Comparison of ENCODE assay signal across 21 mouse cellular contexts in genomic region chr8:79145210-79145609, GRCm38 (mm10).
DNase-seq lines count a peak whose midpoint lies in the region; ATAC-seq lines count a peak whose summit lies in the region.
"Had no signal": no experiment of that assay in that cellular context is flagged by ENCODE, and none has a peak within 500 bp of the region (broad histone marks: within the 10 kb centered on the region; RNA-seq: fewer than 3 reads in every experiment).

No protein-coding gene starts in this region.

- H3K9me3 ChIP-seq in hindbrain, embryonic 12.5 days (replicated peaks), result no peaks in the 10 kb centered on the region
- H3K9me3 ChIP-seq in hindbrain, embryonic 10.5 days, result no peaks in the 10 kb centered on the region
- H3K9me3 ChIP-seq in neural tube, embryonic 13.5 days, result no peaks in the 10 kb centered on the region
- no peaks in the 10 kb centered on the region for H3K9me3 ChIP-seq in neural tube, embryonic 14.5 days (ENCODE audit: control insufficient read depth, low read length)
- H3K9me3 ChIP-seq: embryonic facial prominence, embryonic 13.5 days; heart, embryonic 12.5 days; limb, embryonic 13.5 days; liver, embryonic 15.5 days; midbrain, embryonic 12.5 days; stomach, embryonic 15.5 days had no signal

- ATAC-seq in hindbrain, embryonic 12.5 days (ENCODE audit: low FRiP score), result peak; percentile 56; the same call in 1 of the 2 replicates
- ATAC-seq in neural tube, embryonic 13.5 days (ENCODE audit: low read depth), result peak; percentile 71; the same call in 1 of the 2 replicates
- ATAC-seq in neural tube, embryonic 14.5 days (ENCODE audit: low read depth), result peak; percentile 65; the same call in 1 of the 2 replicates

- no peak overlapping the region for H3K27ac ChIP-seq in hindbrain, embryonic 12.5 days
- H3K27ac ChIP-seq in hindbrain, embryonic 10.5 days, result no peak overlapping the region
- peak overlapping the region; percentile 33; the same call in 1 of the 2 replicates for H3K27ac ChIP-seq in neural tube, embryonic 13.5 days (replicated peaks)
- H3K27ac ChIP-seq in neural tube, embryonic 14.5 days (ENCODE audit: low read depth, low read length), result no peak overlapping the region
- H3K27ac ChIP-seq: embryonic facial prominence, embryonic 13.5 days; left cerebral cortex, adult 2 months; limb, embryonic 13.5 days; liver, embryonic 15.5 days; midbrain, embryonic 12.5 days; stomach, embryonic 15.5 days had no signal

- no peak overlapping the region for H3K4me3 ChIP-seq in hindbrain, embryonic 12.5 days
- no peak overlapping the region for H3K4me3 ChIP-seq in hindbrain, embryonic 10.5 days
- H3K4me3 ChIP-seq in neural tube, embryonic 13.5 days, result no peak overlapping the region
- no peak overlapping the region for H3K4me3 ChIP-seq in neural tube, embryonic 14.5 days (ENCODE audit: low read depth, low read length)
- H3K4me3 ChIP-seq: embryonic facial prominence, embryonic 13.5 days; heart, embryonic 12.5 days; left cerebral cortex, adult 2 months; limb, embryonic 13.5 days; liver, embryonic 15.5 days; midbrain, embryonic 12.5 days; stomach, embryonic 15.5 days had no signal

- WGBS in hindbrain, embryonic 12.5 days, result 76% methylated on average over 8 of the region's 8 CpGs
- 81% methylated on average over 8 of the region's 8 CpGs for WGBS in hindbrain, embryonic 10.5 days
- WGBS in neural tube, embryonic 13.5 days, result 68% methylated on average over 8 of the region's 8 CpGs
- 59% methylated on average over 8 of the region's 8 CpGs for WGBS in neural tube, embryonic 14.5 days

- H3K4me2 ChIP-seq in hindbrain, embryonic 12.5 days (replicated peaks), result no peak overlapping the region
- no peak overlapping the region for H3K4me2 ChIP-seq in neural tube, embryonic 13.5 days
- H3K4me2 ChIP-seq in neural tube, embryonic 14.5 days (ENCODE audit: low read depth, low read length), result no peak overlapping the region
- H3K4me2 ChIP-seq: embryonic facial prominence, embryonic 13.5 days; heart, embryonic 12.5 days; limb, embryonic 13.5 days; liver, embryonic 15.5 days; midbrain, embryonic 12.5 days; stomach, embryonic 15.5 days had no signal

- H3K9ac ChIP-seq in hindbrain, embryonic 12.5 days, result no peak overlapping the region
- H3K9ac ChIP-seq in neural tube, embryonic 13.5 days, result no peak overlapping the region
- H3K9ac ChIP-seq in neural tube, embryonic 14.5 days (replicated peaks; ENCODE audit: low read depth, low read length), result no peak overlapping the region
- H3K9ac ChIP-seq: embryonic facial prominence, embryonic 13.5 days; heart, embryonic 12.5 days; limb, embryonic 13.5 days; liver, embryonic 15.5 days; midbrain, embryonic 12.5 days; stomach, embryonic 15.5 days had no signal

- H3K36me3 ChIP-seq in hindbrain, embryonic 12.5 days, result peaks cover 35% of the 10 kb centered on the region
- H3K36me3 ChIP-seq in hindbrain, embryonic 10.5 days, result peaks cover 81% of the 10 kb centered on the region
- peaks cover 49% of the 10 kb centered on the region for H3K36me3 ChIP-seq in neural tube, embryonic 13.5 days
- no peaks in the 10 kb centered on the region; the same call in 1 of the 2 replicates for H3K36me3 ChIP-seq in neural tube, embryonic 14.5 days (ENCODE audit: control insufficient read depth, insufficient read depth, low read length)
- H3K36me3 ChIP-seq: liver, embryonic 15.5 days had no signal

- H3K27me3 ChIP-seq in hindbrain, embryonic 12.5 days, result no peaks in the 10 kb centered on the region
- H3K27me3 ChIP-seq in hindbrain, embryonic 10.5 days (ENCODE audit: insufficient read depth, poor library complexity, severe bottlenecking), result no peaks in the 10 kb centered on the region
- H3K27me3 ChIP-seq in neural tube, embryonic 13.5 days, result no peaks in the 10 kb centered on the region
- no peaks in the 10 kb centered on the region for H3K27me3 ChIP-seq in neural tube, embryonic 14.5 days (ENCODE audit: control insufficient read depth, insufficient read depth, low read length)
- H3K27me3 ChIP-seq: embryonic facial prominence, embryonic 13.5 days; heart, embryonic 12.5 days; limb, embryonic 13.5 days; liver, embryonic 15.5 days; midbrain, embryonic 12.5 days; stomach, embryonic 15.5 days had no signal

- DNase-seq in hindbrain, embryonic 10.5 days (ENCODE audit: low spot score), result no peak
- DNase-seq in neural tube, embryonic 10.5 days (ENCODE audit: extremely low spot score, low spot score), result no peak
- DNase-seq in cerebellum, postnatal 36 days, result peak; percentile 16 to 21
- no peak for DNase-seq in lung, postnatal 10 days
- no peak for DNase-seq in embryo, embryonic 10 days (ENCODE audit: low spot score)
- DNase-seq: adrenal gland, adult 2 months; gastrocnemius, postnatal 10 days; heart, adult 11 months; kidney, adult 8-10 months; kidney, postnatal 14 days; thymus, adult 2 months had no signal

- no peaks in the 10 kb centered on the region for H3K4me1 ChIP-seq in hindbrain, embryonic 12.5 days
- no peaks in the 10 kb centered on the region for H3K4me1 ChIP-seq in hindbrain, embryonic 10.5 days (replicated peaks)
- peaks cover 8% of the 10 kb centered on the region for H3K4me1 ChIP-seq in neural tube, embryonic 13.5 days (replicated peaks)
- no peaks in the 10 kb centered on the region for H3K4me1 ChIP-seq in neural tube, embryonic 14.5 days (ENCODE audit: control insufficient read depth, insufficient read depth, low read length)
- H3K4me1 ChIP-seq: embryonic facial prominence, embryonic 13.5 days; limb, embryonic 13.5 days; liver, embryonic 15.5 days; midbrain, embryonic 12.5 days; stomach, embryonic 15.5 days had no signal

Comparison
In these comparisons a context has a peak if more than half of its experiments do, and no peak if none do; other contexts are left out.
1. DNase-seq: peak in cerebellum, postnatal 36 days (2 of 2); none in hindbrain, embryonic 10.5 days (single experiment), neural tube, embryonic 10.5 days (single experiment), lung, postnatal 10 days (single experiment) and embryo, embryonic 10 days (single experiment).
2. Peak in every context shown above with its lines, with median percentiles within 50 percentile points of each other: ATAC-seq.